Mouse (Mus musculus) small intestine, adult 2 months (tissue): ENCODE data around the gene Vav2.

Experiments
- CTCF ChIP-seq: fragments of 200-500 bp; IDR thresholded peaks from 2 replicates; pipeline ENCODE4 v1.5.1; 2012; ENCODE audit warnings: low read depth, mild to moderate bottlenecking, control low read depth, inconsistent platforms, low read length, moderate library complexity, mixed read lengths; ENCODE audit not compliant: insufficient replicate concordance, insufficient read length; ENCODE audit errors: extremely low read depth
- POLR2A ChIP-seq: fragments of 200-500 bp; IDR thresholded peaks from 2 replicates; pipeline ENCODE4 v1.6.1; 2012; ENCODE audit warnings: low read depth, mild to moderate bottlenecking, control low read depth, inconsistent platforms, low read length, moderate library complexity

- TF ChIP-seq CTCF = no peak
- no peak for TF ChIP-seq POLR2A
Observed at GRCm38 (mm10) chr2:27218569-27218968, 208.3 kb downstream of the Vav2 start.
